Mouse (Mus musculus) central nervous system, embryonic 14 days (tissue): ENCODE data around the gene Papss1. TPM values are rescaled to one million over a fixed set of nuclear protein-coding genes. Genes with fewer than 3 reads are reported as not detected.

ENCODE experiments used
- polyA plus RNA-seq: library from polyadenylated mRNA; depleted of rRNA; stranded (reverse); fragments of >200 nt; gene quantifications from 2 replicates; pipeline ENCODE4 v1.2.3, GENCODE M21; 2012; rRNA removed

Papss1 gene
- polyA plus RNA-seq = 94.5 and 95.9 TPM in 2 replicates

DNA sequence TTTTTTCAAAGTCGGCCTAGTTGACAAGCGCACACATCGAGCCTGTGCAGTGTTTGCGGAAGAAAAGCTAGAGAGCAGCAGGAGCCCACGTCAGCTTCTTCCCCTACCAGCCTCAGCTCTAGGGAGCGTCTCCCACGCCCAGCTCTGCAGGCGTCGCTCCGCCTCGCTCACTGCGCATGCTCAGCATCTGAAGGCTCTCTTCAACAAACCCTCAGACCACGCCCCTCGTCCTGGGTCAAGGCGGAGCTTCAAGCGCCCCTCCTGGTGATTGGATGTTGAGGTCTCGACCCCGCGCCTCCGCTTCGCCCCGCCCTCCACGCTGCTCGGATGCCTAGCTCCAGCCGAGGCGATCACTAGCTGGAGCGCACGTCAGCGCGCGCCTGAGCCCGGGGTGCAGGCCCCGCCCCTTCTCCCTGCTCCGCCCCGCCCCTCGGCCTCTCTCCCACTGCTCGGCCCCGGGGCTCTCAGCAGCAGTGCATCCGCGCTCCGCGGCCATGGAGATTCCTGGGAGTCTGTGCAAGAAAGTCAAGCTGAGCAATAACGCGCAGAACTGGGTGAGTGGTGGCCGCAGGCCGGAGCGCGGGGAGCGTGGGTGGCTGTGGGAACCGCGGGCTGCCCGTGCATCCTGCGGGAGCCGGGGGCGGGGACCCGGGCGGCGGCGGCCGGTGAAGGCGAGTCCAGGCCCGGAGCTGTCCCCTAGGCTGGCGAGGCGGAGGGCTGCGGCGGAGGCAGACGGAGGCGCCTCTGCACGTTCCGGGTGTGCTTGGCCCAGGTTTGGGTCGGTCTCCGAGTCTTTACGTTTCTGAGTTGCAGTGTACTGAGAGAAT, at the start of gene Papss1:
Papss1 (plus strand) TSS at position 339 of the 827 bp plus-strand sequence.

Other genes with a start within 250 kb of the Papss1 start
- gene Sgms2, start 73.4 kb upstream of the Papss1 start, polyA plus RNA-seq = 2.0 and 4.4 TPM in 2 replicates